Mouse (Mus musculus) limb, embryonic 13.5 days (tissue): ENCODE results near the gene Ccdc106. TPM values are rescaled to one million over a fixed set of nuclear protein-coding genes. Genes with fewer than 3 reads are reported as not detected.
"Not testable (repeated sequence)": the region's sequence is repeated elsewhere in the genome, so short reads cannot be mapped to it uniquely, and the experiment has no call there.

Experiments used
- ATAC-seq: fragments of 200-750 bp; cut with Nextera tagmentation; 2 replicates; pipeline ENCODE4 v1.8.0; 2017; ENCODE audit warnings: low read depth, moderate number of reproducible peaks, moderate TSS enrichment; ENCODE audit not compliant: low FRiP score
- H3K27ac ChIP-seq: fragments of 300-500 bp; sonication (generic); 2 replicates; pipeline ENCODE4 v1.5.1; 2015; ENCODE audit warnings: inconsistent platforms, mild to moderate bottlenecking, moderate library complexity
- H3K27me3 ChIP-seq: fragments of 300-500 bp; sonication (generic); 2 replicates; pipeline ENCODE4 v1.6.1; 2015; ENCODE audit warnings: mild to moderate bottlenecking, inconsistent platforms
- H3K36me3 ChIP-seq: fragments of 300-500 bp; sonication (generic); 2 replicates; pipeline ENCODE4 v1.6.1; 2015; ENCODE audit warnings: inconsistent platforms, mild to moderate bottlenecking, moderate library complexity
- H3K4me1 ChIP-seq: fragments of 300-500 bp; sonication (generic); 2 replicates; pipeline ENCODE4 v1.6.1; 2015; ENCODE audit warnings: inconsistent platforms
- H3K4me2 ChIP-seq: fragments of 300-500 bp; sonication (generic); replicated peaks from 2 replicates; pipeline ENCODE4 v1.6.1; 2015; ENCODE audit warnings: inconsistent platforms, mild to moderate bottlenecking, moderate library complexity
- H3K4me3 ChIP-seq: fragments of 300-500 bp; sonication (generic); 2 replicates; pipeline ENCODE4 v1.5.1; 2015; ENCODE audit warnings: moderate library complexity, mild to moderate bottlenecking, inconsistent platforms
- H3K9ac ChIP-seq: fragments of 300-500 bp; sonication (generic); 2 replicates; pipeline ENCODE4 v1.6.1; 2015; ENCODE audit warnings: mild to moderate bottlenecking, inconsistent platforms
- H3K9me3 ChIP-seq: fragments of 300-500 bp; sonication (generic); 2 replicates; pipeline ENCODE4 v1.6.1; 2016; ENCODE audit warnings: inconsistent platforms
- WGBS: fragments of 180-500 bp; shearing (Covaris S2); methylation state at CpG from one replicate; pipeline ENCODE4 v1.1.7; 2015; 5-methylcytosine and 5-hydroxymethylcytosine counted together
- polyA plus RNA-seq: library from polyadenylated mRNA; unstranded; fragments of >200 nt; fragmentation: Nextera tagmentation; extraction: Ambion mirVana; gene quantifications from 2 replicates; pipeline ENCODE4 v1.2.1, GENCODE M21; 2015

Gene Ccdc106
- polyA plus RNA-seq, 1 experiment from 2014 or later: 44.9 TPM

- Histone ChIP-seq H3K4me1 (peaks cover 27% of the 10 kb centered on the region), H3K27ac (peak within 1 kb of the TSS; percentile 39; the same call in 1 of the 2 replicates), H3K36me3 (peaks cover 33% of the 10 kb centered on the region), H3K27me3 (peaks cover 25% of the 10 kb centered on the region), H3K4me2 (peak within 1 kb of the TSS; percentile 85), H3K9ac (peak within 1 kb of the TSS; percentile 83), H3K4me3 (peak within 1 kb of the TSS; percentile 81), H3K9me3 (peaks cover 4% of the 10 kb centered on the region; the same call in 1 of the 2 replicates)
- peak; percentile 86 for ATAC-seq
- WGBS: 7% methylated on average over 14 of the region's 26 CpGs
Observed at GRCm38 (mm10) chr7:4996003-4996895, 24.1 kb upstream of the Ccdc106 start, which contains the start of gene Zfp579. Gene Zfp579, minus strand, starts transcription at chr7:4996158.

DNA sequence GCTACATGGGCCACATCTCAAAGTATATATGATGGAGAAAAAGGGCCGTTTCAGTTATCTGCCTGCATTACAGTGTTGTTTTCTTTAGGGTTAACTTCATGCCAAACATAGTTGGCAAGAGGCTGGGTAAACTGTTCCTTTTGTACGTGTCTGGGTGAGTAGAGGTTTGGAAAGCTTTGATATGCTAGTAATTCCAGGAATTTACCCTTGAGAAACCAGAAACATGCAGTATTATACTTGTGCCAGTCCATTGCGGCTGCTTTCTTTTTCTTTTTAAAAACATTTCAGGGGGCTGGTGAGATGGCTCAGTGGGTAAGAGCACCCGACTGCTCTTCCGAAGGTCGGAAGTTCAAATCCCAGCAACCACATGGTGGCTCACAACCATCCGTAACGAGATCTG is 23.4 kb upstream of the Ccdc106 start:
- WGBS: 65% methylated on average over 8 of the region's 8 CpGs
- Histone ChIP-seq H3K9me3 (no peaks in the 10 kb centered on the region), H3K4me1 (peaks cover 27% of the 10 kb centered on the region), H3K4me3 (peak overlapping the region; percentile 81), H3K27me3 (peaks cover 25% of the 10 kb centered on the region), H3K4me2 (peak overlapping the region; percentile 85), H3K36me3 (peaks cover 26% of the 10 kb centered on the region), H3K9ac (peak overlapping the region; percentile 83), H3K27ac (no peak overlapping the region)
- no peak for ATAC-seq

DNA sequence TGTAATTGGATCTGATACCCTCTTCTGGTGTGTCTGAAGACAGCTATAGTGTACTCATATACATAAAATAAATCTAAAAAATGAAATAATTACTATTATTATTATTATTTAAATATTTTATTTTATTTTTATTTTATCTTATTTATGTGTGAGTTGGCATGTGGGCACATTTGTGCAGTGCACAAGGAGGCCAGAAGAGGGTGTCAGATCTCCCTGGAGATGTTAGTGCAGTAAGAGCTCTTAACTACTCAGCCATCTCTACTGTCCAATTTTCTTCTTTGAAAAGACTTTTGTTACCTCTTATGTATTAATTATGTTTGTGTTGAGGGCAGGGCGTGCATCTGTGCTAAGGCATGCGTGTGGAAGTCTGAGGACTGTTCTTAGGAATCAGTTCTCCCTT is 20.5 kb upstream of the Ccdc106 start:
- H3K36me3 ChIP-seq: no peaks in the 10 kb centered on the region
- 69% methylated on average over 2 of the region's 2 CpGs for WGBS
- H3K4me3 ChIP-seq: no peak overlapping the region
- H3K9ac ChIP-seq: no peak overlapping the region
- no peak overlapping the region for H3K27ac ChIP-seq
- no peak overlapping the region for H3K4me2 ChIP-seq
- ATAC-seq: no peak
- peaks cover 14% of the 10 kb centered on the region for H3K4me1 ChIP-seq
- H3K27me3 ChIP-seq: peaks cover 3% of the 10 kb centered on the region; the same call in 1 of the 2 replicates
- H3K9me3 ChIP-seq: no peaks in the 10 kb centered on the region

- H3K4me2 ChIP-seq, ATAC-seq, H3K9me3 ChIP-seq, H3K9ac ChIP-seq, H3K4me3 ChIP-seq, H3K4me1 ChIP-seq, H3K27ac ChIP-seq, H3K27me3 ChIP-seq: not testable (repeated sequence)
- peaks cover 21% of the 10 kb centered on the region for H3K36me3 ChIP-seq
- 63% methylated on average over 8 of the region's 8 CpGs for WGBS
Observed at GRCm38 (mm10) chr7:5002876-5003275, 17.5 kb upstream of the Ccdc106 start.

- no peak overlapping the region for H3K9ac ChIP-seq
- 96% methylated on average over 26 of the region's 26 CpGs for WGBS
- peaks cover 5% of the 10 kb centered on the region; the same call in 1 of the 2 replicates for H3K9me3 ChIP-seq
- no peak overlapping the region for H3K4me2 ChIP-seq
- no peak overlapping the region for H3K27ac ChIP-seq
- peaks cover 3% of the 10 kb centered on the region; the same call in 1 of the 2 replicates for H3K4me1 ChIP-seq
- H3K4me3 ChIP-seq: no peak overlapping the region
- H3K27me3 ChIP-seq: no peaks in the 10 kb centered on the region
- ATAC-seq: no peak
- peaks cover 74% of the 10 kb centered on the region for H3K36me3 ChIP-seq
Observed at GRCm38 (mm10) chr7:5008229-5008628, 12.1 kb upstream of the Ccdc106 start.

DNA sequence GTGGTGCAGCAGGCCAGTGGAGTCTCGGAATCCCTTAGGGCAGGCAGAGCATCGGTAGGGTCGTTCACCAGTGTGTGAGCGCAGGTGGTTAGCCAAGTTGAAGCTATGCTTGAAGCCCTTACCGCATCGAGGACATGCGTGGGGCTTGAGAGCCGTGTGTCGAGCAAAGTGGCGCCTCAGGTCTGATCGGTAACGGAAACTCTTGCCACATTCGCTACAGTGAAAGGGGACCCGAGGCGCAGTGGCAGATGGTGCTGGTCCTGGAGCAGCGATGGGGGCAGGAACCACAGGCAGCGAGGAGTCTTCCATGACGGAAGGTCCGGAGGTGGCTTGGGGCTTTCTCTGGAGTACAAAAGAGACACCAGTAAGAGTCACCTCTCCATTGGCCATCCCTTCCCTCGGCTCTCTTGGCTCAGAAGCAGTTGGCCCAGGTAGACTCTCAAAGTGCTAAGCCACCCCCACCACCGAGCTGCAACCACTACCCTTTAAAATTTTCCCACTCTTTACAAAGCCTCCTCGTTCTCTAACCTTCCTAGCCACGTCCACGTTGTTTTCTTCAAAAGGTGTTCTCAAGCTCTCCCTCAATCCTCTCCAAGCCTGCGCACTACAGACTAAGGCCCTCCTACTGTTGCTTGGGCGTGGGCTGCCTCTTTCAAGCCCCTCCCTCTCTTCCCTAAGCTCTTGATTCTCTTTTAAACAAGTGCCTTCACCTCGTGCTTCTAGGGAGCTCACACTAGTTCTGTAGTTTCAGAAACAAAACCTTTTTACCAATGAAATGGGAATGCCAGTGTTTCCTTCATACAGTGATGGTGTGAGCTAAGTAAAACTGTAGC is 7.5 kb upstream of the Ccdc106 start:
- 92% methylated on average over 27 of the region's 27 CpGs for WGBS
- Histone ChIP-seq H3K4me2 (peak overlapping the region; percentile 62), H3K36me3 (peaks cover 65% of the 10 kb centered on the region), H3K27ac (no peak overlapping the region), H3K4me1 (peaks cover 10% of the 10 kb centered on the region), H3K4me3 (peak overlapping the region; percentile 68), H3K9ac (no peak overlapping the region), H3K27me3 (no peaks in the 10 kb centered on the region), H3K9me3 (peaks cover 5% of the 10 kb centered on the region; the same call in 1 of the 2 replicates)
- ATAC-seq: no peak

- ATAC-seq: peak; percentile 82
Observed at GRCm38 (mm10) chr7:5014251-5015117, 5.9 kb upstream of the Ccdc106 start, which contains the start of the genes Zfp524 and Fiz1. Gene Zfp524, plus strand, starts transcription at chr7:5014415. Gene Fiz1, minus strand, starts transcription at chr7:5014697.

DNA sequence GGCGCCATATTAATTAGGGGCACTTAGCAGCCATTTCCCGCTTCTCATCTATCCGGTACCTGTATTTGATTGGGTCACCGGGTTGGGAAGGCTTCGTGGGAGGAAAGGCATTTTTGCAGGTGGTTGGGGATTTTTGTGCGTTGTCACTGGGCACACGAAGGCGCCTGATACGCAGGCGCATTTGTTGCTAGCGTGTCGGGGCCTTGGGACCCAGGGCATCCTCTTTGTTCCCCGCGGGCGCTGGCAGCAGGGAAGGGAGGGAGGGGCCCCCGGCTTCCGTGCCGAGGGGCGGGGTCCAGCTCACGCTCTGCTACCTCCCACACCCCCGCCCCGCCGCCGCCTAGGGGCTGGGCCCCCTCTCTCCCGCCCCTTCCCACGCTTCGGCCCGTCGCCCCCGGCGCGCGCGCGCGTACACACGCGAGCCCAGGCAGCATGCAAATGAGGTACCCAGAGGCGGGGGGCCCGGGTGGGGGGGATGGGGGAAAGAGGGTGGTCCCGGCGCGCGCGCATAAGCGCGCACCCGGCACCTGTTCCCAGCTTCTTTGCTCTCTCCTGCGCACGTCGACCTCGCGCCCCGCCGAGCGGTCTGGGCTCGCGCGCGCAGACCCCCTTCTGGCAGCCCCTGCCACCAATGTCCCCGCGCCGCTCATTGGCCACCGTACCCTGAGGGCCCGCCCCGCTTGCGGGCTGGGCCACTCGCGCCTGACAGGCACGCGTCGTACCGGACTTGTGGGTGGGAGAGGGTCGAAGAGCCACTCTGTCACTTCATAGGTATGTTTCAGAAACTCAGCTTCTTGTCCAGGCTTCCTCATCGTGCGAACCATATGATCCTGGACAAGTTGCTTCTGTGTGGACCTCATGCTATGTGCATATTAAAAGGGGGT is 5.0 kb upstream of the Ccdc106 start, which contains the start of gene Gm44973:
Gm44973 (plus strand) TSS at position 379 of the 884 bp plus-strand sequence.
- Histone ChIP-seq H3K9ac (peak within 1 kb of the TSS; percentile 83), H3K27me3 (no peaks in the 10 kb centered on the region), H3K4me1 (peaks cover 15% of the 10 kb centered on the region), H3K36me3 (peaks cover 44% of the 10 kb centered on the region), H3K27ac (peak within 1 kb of the TSS; percentile 99), H3K4me3 (peak within 1 kb of the TSS; percentile 68), H3K4me2 (peak within 1 kb of the TSS; percentile 70), H3K9me3 (no peaks in the 10 kb centered on the region)
- 1% methylated on average over 60 of the region's 76 CpGs for WGBS
- peak; percentile 78 for ATAC-seq

More at GRCm38 (mm10) chr7:5014251-5015117, 5.9 kb upstream of the Ccdc106 start, which contains the start of the genes Zfp524 and Fiz1:
- WGBS: under 1% methylated on average over 41 of the region's 42 CpGs
- Histone ChIP-seq H3K4me3 (peak within 1 kb of the TSS; percentile 68), H3K27me3 (no peaks in the 10 kb centered on the region), H3K9me3 (no peaks in the 10 kb centered on the region), H3K4me2 (peak within 1 kb of the TSS; percentile 70), H3K36me3 (peaks cover 52% of the 10 kb centered on the region), H3K4me1 (peaks cover 14% of the 10 kb centered on the region), H3K9ac (peak within 1 kb of the TSS; percentile 83), H3K27ac (peak within 1 kb of the TSS; percentile 99)

GRCm38 (mm10) chr7:5016057-5016456 is 4.3 kb upstream of the Ccdc106 start:
- H3K36me3 ChIP-seq: peaks cover 37% of the 10 kb centered on the region
- H3K4me3 ChIP-seq: peak overlapping the region; percentile 68
- no peaks in the 10 kb centered on the region for H3K9me3 ChIP-seq
- peak overlapping the region; percentile 99 for H3K27ac ChIP-seq
- 59% methylated on average over 3 of the region's 3 CpGs for WGBS
- peaks cover 17% of the 10 kb centered on the region for H3K4me1 ChIP-seq
- no peak for ATAC-seq
- H3K9ac ChIP-seq: peak overlapping the region; percentile 65
- H3K27me3 ChIP-seq: no peaks in the 10 kb centered on the region
- peak overlapping the region; percentile 70 for H3K4me2 ChIP-seq

DNA sequence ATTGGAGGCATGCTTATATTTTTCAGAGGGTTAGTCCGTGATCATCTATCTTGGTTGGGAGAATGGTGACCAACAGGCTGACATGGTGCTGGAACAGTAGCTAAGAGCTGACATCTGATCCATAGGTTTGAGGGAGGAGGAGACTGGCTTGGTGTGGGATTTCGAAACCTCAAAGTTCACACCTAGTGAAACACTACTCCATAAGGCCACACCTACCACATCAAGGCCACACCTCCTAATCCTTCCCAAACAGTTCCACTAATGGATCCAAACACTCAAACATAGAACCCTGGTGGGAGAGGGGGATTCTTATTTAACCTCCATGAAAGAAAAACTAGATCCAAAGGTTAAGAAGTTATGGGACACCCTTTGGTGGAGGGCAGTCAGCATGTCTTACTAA is 3.4 kb upstream of the Ccdc106 start:
- no peak for ATAC-seq
- WGBS: 96% methylated on average over 2 of the region's 2 CpGs
- Histone ChIP-seq H3K4me2 (no peak overlapping the region), H3K4me3 (no peak overlapping the region), H3K36me3 (peaks cover 33% of the 10 kb centered on the region), H3K9ac (no peak overlapping the region), H3K27ac (no peak overlapping the region), H3K9me3 (no peaks in the 10 kb centered on the region), H3K27me3 (no peaks in the 10 kb centered on the region), H3K4me1 (peaks cover 25% of the 10 kb centered on the region)
